Mouse (Mus musculus): ENCODE results near the gene Nos1ap.

Gene Nos1ap

GRCm38 (mm10) chr1:170301686-170302085 lies 288.0 kb downstream of the Nos1ap start:
- no peak for DNase-seq (ENCODE audit: extremely low spot score, low spot score)

- no peak for DNase-seq (ENCODE audit: extremely low spot score, low spot score)
Measured at GRCm38 (mm10) chr1:170299496-170299895, 290.2 kb downstream of the Nos1ap start.

- DNase-seq (ENCODE audit: extremely low spot score, low spot score): no peak
Measured at GRCm38 (mm10) chr1:170294786-170295570, 294.7 kb downstream of the Nos1ap start.

- no peak for DNase-seq (ENCODE audit: extremely low spot score, low spot score)
Measured at GRCm38 (mm10) chr1:170293257-170293656, 296.4 kb downstream of the Nos1ap start.

- DNase-seq (ENCODE audit: extremely low spot score, low spot score): no peak
Measured at GRCm38 (mm10) chr1:170292239-170292951, 297.3 kb downstream of the Nos1ap start.

- DNase-seq (ENCODE audit: extremely low spot score, low spot score): no peak
Measured at GRCm38 (mm10) chr1:170282415-170283129, 307.1 kb downstream of the Nos1ap start.

GRCm38 (mm10) chr1:170277016-170277415 lies 312.6 kb downstream of the Nos1ap start, which contains the start of gene Sh2d1b1:
TSS of gene Sh2d1b1 (plus strand) at chr1:170277320.
- DNase-seq (ENCODE audit: extremely low spot score, low spot score): no peak

- no peak for DNase-seq (ENCODE audit: extremely low spot score, low spot score)
Measured at GRCm38 (mm10) chr1:170273252-170273651, 316.4 kb downstream of the Nos1ap start.

GRCm38 (mm10) chr1:170270696-170271095 lies 319.0 kb downstream of the Nos1ap start:
- no peak for DNase-seq (ENCODE audit: extremely low spot score, low spot score)

GRCm38 (mm10) chr1:170270281-170270680 lies 319.4 kb downstream of the Nos1ap start:
- no peak for DNase-seq (ENCODE audit: extremely low spot score, low spot score)

- peak; percentile 90 for DNase-seq (ENCODE audit: extremely low spot score, low spot score)
Measured at GRCm38 (mm10) chr1:170255560-170255910, 334.1 kb downstream of the Nos1ap start.

GRCm38 (mm10) chr1:170254893-170255559 lies 334.6 kb downstream of the Nos1ap start:
- no peak for DNase-seq (ENCODE audit: extremely low spot score, low spot score)
